Mouse (Mus musculus) heart, embryonic 15.5 days (tissue): ENCODE results near the gene Fam92b. TPM values are rescaled to one million over a fixed set of nuclear protein-coding genes. Genes with fewer than 3 reads are reported as not detected.
A peak's percentile ranks its signal among the peaks of the same experiment; 100 is the strongest.

Experiments used
- ATAC-seq: fragments of 200-750 bp; cut with Nextera tagmentation; replicated peaks from 2 replicates; pipeline ENCODE4 v1.8.0; 2017; ENCODE audit warnings: low read depth, moderate TSS enrichment; ENCODE audit not compliant: insufficient number of reproducible peaks, insufficient read depth, low FRiP score
- H3K27ac ChIP-seq: fragments of 300-500 bp; sonication (generic); 2 replicates; pipeline ENCODE4 v1.5.1; 2015; ENCODE audit warnings: mild to moderate bottlenecking, inconsistent platforms
- H3K27me3 ChIP-seq: fragments of 300-500 bp; sonication (generic); 2 replicates; pipeline ENCODE4 v1.6.1; 2015; ENCODE audit warnings: inconsistent platforms
- H3K36me3 ChIP-seq: fragments of 300-500 bp; sonication (generic); 2 replicates; pipeline ENCODE4 v1.6.1; 2015; ENCODE audit warnings: mild to moderate bottlenecking, inconsistent platforms
- H3K4me1 ChIP-seq: fragments of 300-500 bp; sonication (generic); replicated peaks from 2 replicates; pipeline ENCODE4 v1.6.1; 2015; ENCODE audit warnings: inconsistent platforms
- H3K4me2 ChIP-seq: fragments of 300-500 bp; sonication (generic); 2 replicates; pipeline ENCODE4 v1.6.1; 2015; ENCODE audit warnings: inconsistent platforms, mild to moderate bottlenecking, moderate library complexity
- H3K4me3 ChIP-seq: fragments of 300-500 bp; sonication (generic); 2 replicates; pipeline ENCODE4 v1.5.1; 2015; ENCODE audit warnings: mild to moderate bottlenecking, inconsistent platforms
- H3K9ac ChIP-seq: fragments of 300-500 bp; sonication (generic); 2 replicates; pipeline ENCODE4 v1.6.1; 2015; ENCODE audit warnings: mild to moderate bottlenecking, inconsistent platforms
- H3K9me3 ChIP-seq: fragments of 300-500 bp; sonication (generic); replicated peaks from 2 replicates; pipeline ENCODE4 v1.6.1; 2016; ENCODE audit warnings: inconsistent platforms
- WGBS: fragments of 180-500 bp; shearing (Covaris S2); methylation state at CpG from one replicate; pipeline ENCODE4 v1.1.7; 2015; ENCODE audit warnings: mixed read lengths; 5-methylcytosine and 5-hydroxymethylcytosine counted together
- polyA plus RNA-seq: library from polyadenylated mRNA; unstranded; fragments of >200 nt; fragmentation: Nextera tagmentation; extraction: Ambion mirVana; gene quantifications from 2 replicates; pipeline ENCODE4 v1.2.1, GENCODE M21; 2015

Fam92b gene
- polyA plus RNA-seq, 1 experiment from 2014 or later: 0.38 TPM

DNA sequence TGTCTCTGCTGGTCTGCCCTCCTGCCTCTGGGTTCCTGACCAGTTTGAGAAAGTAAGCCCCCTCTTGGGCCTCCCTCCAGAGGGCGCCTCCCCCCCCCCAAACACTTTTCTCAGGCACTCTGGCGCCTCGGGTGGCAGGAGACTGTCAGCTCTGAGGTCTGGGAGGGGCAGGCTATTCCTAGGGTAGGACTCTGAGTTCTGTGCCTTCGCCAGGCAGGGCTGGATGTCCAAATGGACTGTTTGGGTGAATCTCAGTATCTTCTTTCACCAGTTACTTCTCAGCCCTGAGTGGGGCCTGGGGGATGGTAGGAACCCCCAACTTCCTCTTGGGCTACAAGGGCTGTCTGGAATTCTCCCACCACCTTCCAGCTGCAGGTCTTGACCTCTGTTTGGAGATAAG lies 34.1 kb upstream of the Fam92b start:
- no peak for ATAC-seq
- H3K4me2 ChIP-seq: no peak overlapping the region
- 11% methylated on average over 4 of the region's 4 CpGs for WGBS

DNA sequence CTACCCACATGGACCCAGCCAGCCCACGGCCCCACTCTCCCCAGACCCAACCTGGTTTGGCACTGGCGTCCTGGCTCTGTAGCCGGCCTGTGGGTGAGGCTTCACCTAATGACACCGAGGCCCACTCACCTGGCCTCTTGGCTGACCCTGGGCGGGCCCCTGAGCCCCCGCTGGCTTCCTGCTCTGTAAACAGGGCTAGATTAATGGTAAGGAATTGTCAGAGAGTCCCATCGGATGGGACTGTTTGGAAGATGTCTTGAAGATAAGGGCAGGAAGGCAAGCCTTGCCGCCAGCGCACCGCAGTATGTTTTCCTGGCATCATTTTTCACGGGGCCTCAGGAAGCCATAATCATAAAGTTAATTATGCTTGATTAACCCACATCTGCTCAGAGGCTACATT lies 30.8 kb upstream of the Fam92b start:
- H3K4me1 ChIP-seq: peaks cover 33% of the 10 kb centered on the region
- WGBS: 69% methylated on average over 11 of the region's 11 CpGs
- no peak overlapping the region for H3K4me2 ChIP-seq
- H3K9ac ChIP-seq: no peak overlapping the region
- no peak overlapping the region for H3K4me3 ChIP-seq
- H3K36me3 ChIP-seq: no peaks in the 10 kb centered on the region
- H3K9me3 ChIP-seq: no peaks in the 10 kb centered on the region
- ATAC-seq: no peak
- H3K27me3 ChIP-seq: no peaks in the 10 kb centered on the region
- no peak overlapping the region for H3K27ac ChIP-seq

More for the DNA sequence above, 34.1 kb upstream of the Fam92b start:
- Histone ChIP-seq H3K27ac (no peak overlapping the region), H3K36me3 (no peaks in the 10 kb centered on the region), H3K27me3 (no peaks in the 10 kb centered on the region), H3K9me3 (no peaks in the 10 kb centered on the region), H3K4me3 (no peak overlapping the region), H3K4me1 (peaks cover 37% of the 10 kb centered on the region), H3K9ac (no peak overlapping the region)

DNA sequence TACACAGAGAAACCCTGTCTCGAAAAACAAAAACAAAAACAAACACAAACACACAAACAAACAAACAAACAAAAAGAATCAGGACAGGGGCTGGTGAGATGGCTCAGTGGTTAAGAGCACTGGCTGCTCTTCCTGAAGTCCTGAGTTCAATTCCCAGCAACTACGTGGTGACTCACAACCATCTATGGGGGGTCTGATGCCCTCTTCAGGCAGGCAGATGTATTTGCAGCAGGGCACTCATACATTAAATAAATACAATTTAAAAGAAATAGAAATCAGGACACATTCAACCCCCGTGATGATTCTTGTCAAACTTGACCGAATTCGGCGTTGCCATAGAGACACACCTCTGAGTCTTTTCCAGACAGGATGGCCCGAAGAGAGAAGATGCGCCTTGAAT lies 30.1 kb upstream of the Fam92b start:
- H3K27ac ChIP-seq: no peak overlapping the region
- H3K27me3 ChIP-seq: no peaks in the 10 kb centered on the region
- no peak overlapping the region for H3K4me2 ChIP-seq
- H3K4me3 ChIP-seq: no peak overlapping the region
- 83% methylated on average over 8 of the region's 8 CpGs for WGBS
- H3K9me3 ChIP-seq: no peaks in the 10 kb centered on the region
- peaks cover 37% of the 10 kb centered on the region for H3K4me1 ChIP-seq
- no peak overlapping the region for H3K9ac ChIP-seq
- no peak for ATAC-seq
- no peaks in the 10 kb centered on the region for H3K36me3 ChIP-seq

DNA sequence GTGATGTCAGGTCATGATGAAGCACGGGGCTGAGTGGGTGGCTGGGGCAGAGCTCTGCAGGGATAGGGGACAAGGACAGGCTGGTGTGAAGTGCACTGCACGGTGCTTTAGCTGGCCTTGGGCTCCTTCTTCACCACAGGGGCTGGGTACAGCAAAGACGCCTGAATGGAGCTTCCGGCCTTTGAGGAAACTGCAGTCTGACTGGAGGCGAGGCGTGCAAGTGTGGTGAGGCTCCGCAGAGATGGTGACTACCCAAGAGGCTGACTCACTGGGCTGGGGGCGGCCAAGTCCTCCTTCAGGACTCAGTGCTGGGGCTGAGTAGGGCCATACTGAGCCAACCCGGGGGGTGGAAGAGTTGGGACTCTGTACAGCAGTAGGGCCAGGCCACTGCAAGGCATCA lies 28.6 kb upstream of the Fam92b start:
- Histone ChIP-seq H3K27me3 (no peaks in the 10 kb centered on the region), H3K4me1 (peaks cover 32% of the 10 kb centered on the region), H3K4me2 (no peak overlapping the region), H3K9ac (no peak overlapping the region), H3K27ac (no peak overlapping the region), H3K36me3 (no peaks in the 10 kb centered on the region), H3K4me3 (no peak overlapping the region), H3K9me3 (no peaks in the 10 kb centered on the region)
- WGBS: 76% methylated on average over 9 of the region's 9 CpGs
- no peak for ATAC-seq

DNA sequence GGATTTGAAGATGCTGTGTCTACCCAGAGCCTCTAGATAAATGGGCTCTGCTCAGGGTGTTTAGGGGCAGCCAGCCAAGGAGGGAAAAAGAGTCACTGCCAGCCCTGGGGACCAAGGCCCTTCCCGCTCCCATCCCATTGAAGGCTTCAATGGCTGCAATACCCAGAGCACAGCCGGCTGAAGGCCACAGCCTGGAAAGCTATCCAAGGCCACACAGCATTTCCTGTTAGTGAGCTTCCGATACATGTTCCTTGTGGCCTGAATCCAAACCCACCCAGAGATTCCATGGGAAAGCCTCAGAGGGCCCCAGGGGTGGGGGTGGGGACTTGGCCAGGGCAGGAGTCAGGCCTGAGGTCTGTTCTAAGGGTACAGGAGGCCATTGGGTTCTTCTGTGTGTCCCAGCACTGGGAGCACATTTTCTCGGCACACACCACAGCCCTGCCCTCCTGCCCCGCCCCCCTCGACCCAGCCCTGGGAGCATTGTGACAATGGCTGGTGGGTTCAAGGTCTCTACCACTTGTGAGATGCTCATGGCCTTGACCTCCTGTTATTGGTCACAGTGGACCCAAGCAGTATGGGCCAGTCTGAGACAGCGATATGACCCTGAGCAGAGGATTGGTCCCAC lies 27.6 kb upstream of the Fam92b start:
- 63% methylated on average over 7 of the region's 7 CpGs for WGBS
- Histone ChIP-seq H3K36me3 (no peaks in the 10 kb centered on the region), H3K4me3 (no peak overlapping the region), H3K9ac (no peak overlapping the region), H3K27ac (no peak overlapping the region), H3K4me2 (no peak overlapping the region), H3K27me3 (no peaks in the 10 kb centered on the region), H3K4me1 (peaks cover 23% of the 10 kb centered on the region), H3K9me3 (no peaks in the 10 kb centered on the region)
- ATAC-seq: peak; percentile 29; the same call in 1 of the 2 replicates

DNA sequence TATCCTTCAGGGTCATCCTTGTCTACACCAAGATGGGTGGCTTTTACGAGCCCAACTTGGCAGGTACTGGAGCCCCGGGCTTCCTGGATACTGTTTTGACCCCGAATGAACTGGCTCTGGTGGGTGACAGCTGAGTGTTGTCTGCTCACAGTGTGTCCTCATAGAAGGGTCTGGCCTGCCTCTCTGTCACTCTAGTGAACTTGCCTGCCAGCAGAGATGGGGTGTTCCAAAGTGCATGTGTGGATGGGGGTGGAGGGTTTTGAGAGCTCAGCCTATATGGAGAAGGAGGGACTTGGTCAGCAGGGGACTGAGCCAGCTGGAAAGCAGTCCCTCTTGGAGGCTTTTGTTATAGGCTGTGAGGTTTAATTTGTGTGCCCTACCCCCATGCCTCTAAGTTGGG lies 25.3 kb upstream of the Fam92b start:
- Histone ChIP-seq H3K9me3 (no peaks in the 10 kb centered on the region), H3K4me2 (no peak overlapping the region), H3K27me3 (no peaks in the 10 kb centered on the region), H3K4me3 (no peak overlapping the region), H3K27ac (no peak overlapping the region), H3K9ac (no peak overlapping the region), H3K36me3 (no peaks in the 10 kb centered on the region), H3K4me1 (peaks cover 23% of the 10 kb centered on the region)
- 25% methylated on average over 3 of the region's 3 CpGs for WGBS
- ATAC-seq: peak; percentile 41; the same call in 1 of the 2 replicates

DNA sequence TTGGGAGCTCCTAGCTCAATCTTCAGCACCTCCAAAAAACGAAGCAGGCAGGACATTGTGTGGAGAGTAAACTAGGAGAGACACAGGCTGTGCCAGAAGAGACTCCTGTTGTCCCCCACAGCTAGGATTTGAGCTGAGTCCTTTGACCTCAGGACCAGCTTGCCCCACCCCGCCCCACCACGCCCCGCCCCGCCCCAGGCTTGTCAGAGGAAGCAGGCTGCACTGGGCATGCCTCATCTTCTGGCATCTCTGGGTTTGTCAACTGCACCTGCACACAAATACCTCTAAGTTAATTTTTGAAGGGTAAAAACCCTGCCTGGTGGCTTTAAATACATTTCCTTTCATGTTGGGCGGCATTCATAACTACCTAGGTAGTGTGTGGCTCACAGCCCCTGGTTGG lies 24.1 kb upstream of the Fam92b start:
- H3K4me1 ChIP-seq: peaks cover 23% of the 10 kb centered on the region
- 84% methylated on average over 6 of the region's 6 CpGs for WGBS
- ATAC-seq: no peak

DNA sequence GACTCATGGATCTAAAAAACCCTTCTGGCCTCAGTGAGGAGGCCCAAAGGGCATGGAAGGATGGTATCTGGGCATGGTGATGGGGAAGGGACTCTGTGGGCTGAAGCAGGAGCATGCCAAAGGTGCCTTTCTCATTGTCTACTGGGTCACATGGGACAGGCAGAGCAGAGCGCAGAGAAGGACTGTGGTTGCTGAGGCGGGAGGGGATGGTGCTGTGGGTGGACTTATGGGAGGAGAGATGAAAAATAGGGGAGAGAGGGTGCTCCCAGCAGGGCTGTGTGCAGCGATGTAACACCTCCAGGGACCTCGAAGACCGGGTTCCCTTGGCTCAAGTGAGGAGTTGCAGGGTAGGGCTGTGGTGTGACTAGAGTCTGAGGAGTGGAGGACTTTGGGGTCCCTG lies 14.9 kb upstream of the Fam92b start:
- Histone ChIP-seq H3K4me2 (no peak overlapping the region), H3K4me1 (peaks cover 28% of the 10 kb centered on the region), H3K9ac (no peak overlapping the region), H3K4me3 (no peak overlapping the region), H3K27me3 (no peaks in the 10 kb centered on the region), H3K9me3 (no peaks in the 10 kb centered on the region), H3K27ac (peak overlapping the region; percentile 93), H3K36me3 (no peaks in the 10 kb centered on the region)
- no peak for ATAC-seq
- WGBS: 98% methylated on average over 5 of the region's 5 CpGs

More for the DNA sequence above, 24.1 kb upstream of the Fam92b start:
- no peak overlapping the region for H3K4me2 ChIP-seq
- no peak overlapping the region for H3K27ac ChIP-seq
- H3K36me3 ChIP-seq: no peaks in the 10 kb centered on the region
- no peak overlapping the region for H3K4me3 ChIP-seq
- H3K9ac ChIP-seq: no peak overlapping the region
- no peaks in the 10 kb centered on the region for H3K27me3 ChIP-seq
- H3K9me3 ChIP-seq: no peaks in the 10 kb centered on the region

DNA sequence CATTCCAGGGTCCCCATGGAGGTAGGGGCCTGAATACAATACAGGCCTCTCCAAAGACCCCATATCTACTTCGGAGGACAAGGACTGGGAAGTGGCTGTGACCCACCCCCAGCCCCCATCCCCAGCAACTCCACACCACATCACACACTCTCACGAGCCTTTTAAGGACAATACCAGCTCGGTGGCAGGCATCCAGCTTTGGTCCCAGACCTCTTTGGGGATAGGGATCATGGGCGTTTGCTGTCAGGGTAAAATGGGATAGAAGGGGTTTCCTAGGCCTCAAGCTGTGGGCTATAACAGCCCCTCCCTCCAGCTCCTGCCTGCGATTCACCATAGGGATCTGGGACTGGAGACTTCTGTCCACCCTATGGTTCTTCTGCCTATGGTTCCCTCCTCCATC lies 14.4 kb upstream of the Fam92b start:
- Histone ChIP-seq H3K4me1 (peaks cover 32% of the 10 kb centered on the region), H3K27ac (peak overlapping the region; percentile 93), H3K9ac (no peak overlapping the region), H3K4me2 (peak overlapping the region; percentile 68), H3K9me3 (no peaks in the 10 kb centered on the region), H3K27me3 (no peaks in the 10 kb centered on the region), H3K36me3 (no peaks in the 10 kb centered on the region), H3K4me3 (no peak overlapping the region)
- 51% methylated on average over 5 of the region's 5 CpGs for WGBS
- ATAC-seq: no peak

DNA sequence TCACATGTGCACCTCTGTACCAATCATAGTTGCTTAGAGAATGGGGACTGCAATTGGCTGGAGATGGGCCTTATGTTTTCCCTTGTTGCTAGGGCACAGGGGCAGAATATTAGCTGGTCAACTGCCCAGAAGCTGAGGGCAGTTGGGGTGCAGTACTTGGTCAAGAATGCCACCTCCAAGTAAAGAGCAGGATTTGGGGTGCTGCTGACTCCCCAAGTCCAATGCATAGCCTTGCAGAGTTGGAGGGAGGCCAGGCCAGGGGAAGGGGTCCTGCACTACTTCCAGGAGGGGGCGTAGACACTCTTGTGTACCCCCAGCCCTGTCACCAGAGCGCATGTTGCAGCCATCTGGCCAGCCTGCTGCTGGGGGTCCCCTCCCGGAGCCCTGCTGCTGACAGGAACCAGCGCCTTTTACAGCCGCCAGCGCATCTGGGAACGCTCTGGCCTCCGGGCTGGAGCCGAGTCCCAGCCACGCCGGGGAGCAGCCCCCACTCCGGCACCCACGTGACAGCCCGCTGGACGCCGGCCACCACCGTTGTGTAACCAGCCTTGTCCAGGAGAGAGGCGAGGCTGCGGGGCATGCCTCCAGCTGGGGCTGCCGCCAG lies 13.6 kb upstream of the Fam92b start:
- WGBS: 17% methylated on average over 19 of the region's 20 CpGs
- no peaks in the 10 kb centered on the region for H3K36me3 ChIP-seq
- H3K4me2 ChIP-seq: peak overlapping the region; percentile 68
- no peaks in the 10 kb centered on the region for H3K27me3 ChIP-seq
- peak overlapping the region; percentile 37; the same call in 1 of the 2 replicates for H3K9ac ChIP-seq
- H3K4me3 ChIP-seq: peak overlapping the region; percentile 33
- peak; percentile 91 for ATAC-seq
- peak overlapping the region; percentile 93 for H3K27ac ChIP-seq
- H3K4me1 ChIP-seq: peaks cover 39% of the 10 kb centered on the region
- no peaks in the 10 kb centered on the region for H3K9me3 ChIP-seq

DNA sequence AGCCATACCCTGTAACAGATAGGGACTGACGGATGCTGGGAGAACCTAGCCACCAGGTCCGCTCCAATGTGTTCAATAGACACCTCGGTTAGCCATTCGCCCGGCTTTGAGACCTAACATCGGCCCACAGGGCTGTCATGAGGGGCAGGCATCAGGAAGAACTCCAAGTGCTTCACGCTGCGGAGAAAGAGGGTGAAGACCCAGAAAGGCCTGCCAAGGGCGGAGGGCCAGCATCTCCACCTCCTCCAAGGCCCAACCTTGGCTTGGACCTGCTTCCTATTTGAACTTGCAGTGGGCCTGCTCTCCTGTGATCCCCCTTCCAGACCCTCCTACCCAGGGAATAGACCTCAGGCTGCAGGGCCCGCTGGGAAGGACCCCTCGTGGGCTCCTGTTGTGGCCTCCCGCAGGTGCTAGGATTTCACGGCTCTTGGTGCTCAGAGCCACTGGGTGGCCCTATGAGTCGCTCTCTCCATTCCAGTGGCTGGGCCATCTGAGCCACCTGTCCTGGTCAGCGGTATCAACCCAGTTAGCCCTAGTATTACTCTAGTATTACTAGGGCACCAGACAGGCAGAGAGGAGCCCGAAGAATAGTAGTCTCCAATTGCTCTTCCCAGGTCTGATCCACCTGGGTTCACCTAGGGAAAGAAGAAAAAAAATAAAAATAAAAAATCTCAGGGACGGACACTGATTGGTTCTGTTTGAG lies 13.0 kb upstream of the Fam92b start:
- H3K36me3 ChIP-seq: no peaks in the 10 kb centered on the region
- no peak overlapping the region for H3K4me2 ChIP-seq
- H3K27me3 ChIP-seq: no peaks in the 10 kb centered on the region
- no peak for ATAC-seq
- H3K9ac ChIP-seq: no peak overlapping the region
- no peak overlapping the region for H3K4me3 ChIP-seq
- H3K4me1 ChIP-seq: peaks cover 45% of the 10 kb centered on the region
- H3K9me3 ChIP-seq: no peaks in the 10 kb centered on the region
- peak overlapping the region; percentile 93 for H3K27ac ChIP-seq
- WGBS: 78% methylated on average over 17 of the region's 17 CpGs
